Mouse (Mus musculus): ENCODE results near the gene Adipor2. TPM values are rescaled to one million over a fixed set of nuclear protein-coding genes. Genes with fewer than 3 reads are reported as not detected.
A peak's percentile ranks its signal among the peaks of the same experiment; 100 is the strongest.

Gene Adipor2
- polyA plus RNA-seq, 1 experiment from 2014 or later = 43.3 TPM

DNA sequence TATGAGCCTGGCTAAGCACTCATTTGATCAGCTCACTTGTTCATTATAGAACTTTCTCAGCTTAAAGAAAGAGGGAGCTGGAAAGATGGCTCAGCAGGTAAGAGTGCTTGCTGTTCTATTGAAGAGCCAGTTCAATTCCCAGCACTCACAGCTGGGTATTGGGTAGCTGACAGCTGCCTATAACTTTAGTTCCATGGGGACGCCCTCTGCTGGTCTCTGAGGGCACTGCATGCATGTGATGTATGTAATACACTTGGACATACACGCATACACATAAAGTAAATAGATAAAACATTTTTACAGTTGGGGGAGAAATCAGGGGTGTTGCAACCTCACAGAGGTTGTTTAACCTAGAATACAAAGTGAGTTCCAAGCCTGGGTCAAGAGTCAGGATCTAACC, 98.1 kb downstream of the Adipor2 start:
- Histone ChIP-seq H3K27me3 (ENCODE audit: insufficient read depth, low read length) (no peaks in the 10 kb centered on the region), H3K9me3 (replicated peaks; ENCODE audit: low read length) (no peaks in the 10 kb centered on the region), H3K9ac (ENCODE audit: low read depth, low read length) (no peak overlapping the region), H3K4me3 (replicated peaks; ENCODE audit: low read depth, low read length) (no peak overlapping the region), H3K4me1 (replicated peaks; ENCODE audit: insufficient read depth, low read length) (no peaks in the 10 kb centered on the region), H3K36me3 (ENCODE audit: insufficient read depth, low read length) (no peaks in the 10 kb centered on the region), H3K27ac (no peak overlapping the region), H3K4me2 (ENCODE audit: low read length) (no peak overlapping the region)
- ATAC-seq (replicated peaks; ENCODE audit: low FRiP score, low read depth) = no peak
- TF ChIP-seq CTCF (IDR thresholded peaks at IDR 0.05; ENCODE audit: low read depth) = peak; percentile 28; the same call in 1 of the 2 replicates
- no peak for DNase-seq (ENCODE audit: low spot score)
- 82% methylated on average over 2 of the region's 2 CpGs for WGBS

DNA sequence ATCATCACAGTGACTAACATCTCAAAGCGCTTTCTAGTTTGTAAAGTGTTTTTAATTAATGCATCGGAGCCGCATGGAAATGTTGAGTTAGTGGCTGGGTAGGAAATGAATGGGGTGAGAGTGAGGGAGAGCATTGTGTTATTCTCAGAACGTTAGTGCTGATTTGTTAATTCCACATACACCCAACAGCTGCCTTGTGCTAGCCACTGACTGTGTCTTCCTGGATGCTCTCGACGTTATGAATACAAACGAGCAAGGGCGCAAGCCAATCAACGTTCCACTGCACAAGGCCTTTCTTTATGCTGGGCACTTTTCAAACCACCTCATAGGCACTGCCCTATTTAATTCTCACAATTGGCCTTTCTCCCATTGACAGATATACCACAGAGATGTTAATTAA, 98.8 kb downstream of the Adipor2 start:
- ATAC-seq (replicated peaks; ENCODE audit: low FRiP score, low read depth) (no peak), DNase-seq (ENCODE audit: low spot score) (no peak)
- no peaks in the 10 kb centered on the region for H3K4me1 ChIP-seq (replicated peaks; ENCODE audit: insufficient read depth, low read length)
- H3K9me3 ChIP-seq (replicated peaks; ENCODE audit: low read length) = no peaks in the 10 kb centered on the region
- no peak for TF ChIP-seq CTCF (IDR thresholded peaks at IDR 0.05; ENCODE audit: low read depth)
- H3K27ac ChIP-seq = no peak overlapping the region
- H3K36me3 ChIP-seq (ENCODE audit: insufficient read depth, low read length) = no peaks in the 10 kb centered on the region
- WGBS = 85% methylated on average over 9 of the region's 9 CpGs
- H3K27me3 ChIP-seq (ENCODE audit: insufficient read depth, low read length) = no peaks in the 10 kb centered on the region
- no peak overlapping the region for H3K4me2 ChIP-seq (ENCODE audit: low read length)
- H3K4me3 ChIP-seq (replicated peaks; ENCODE audit: low read depth, low read length) = no peak overlapping the region
- no peak overlapping the region for H3K9ac ChIP-seq (ENCODE audit: low read depth, low read length)

DNA sequence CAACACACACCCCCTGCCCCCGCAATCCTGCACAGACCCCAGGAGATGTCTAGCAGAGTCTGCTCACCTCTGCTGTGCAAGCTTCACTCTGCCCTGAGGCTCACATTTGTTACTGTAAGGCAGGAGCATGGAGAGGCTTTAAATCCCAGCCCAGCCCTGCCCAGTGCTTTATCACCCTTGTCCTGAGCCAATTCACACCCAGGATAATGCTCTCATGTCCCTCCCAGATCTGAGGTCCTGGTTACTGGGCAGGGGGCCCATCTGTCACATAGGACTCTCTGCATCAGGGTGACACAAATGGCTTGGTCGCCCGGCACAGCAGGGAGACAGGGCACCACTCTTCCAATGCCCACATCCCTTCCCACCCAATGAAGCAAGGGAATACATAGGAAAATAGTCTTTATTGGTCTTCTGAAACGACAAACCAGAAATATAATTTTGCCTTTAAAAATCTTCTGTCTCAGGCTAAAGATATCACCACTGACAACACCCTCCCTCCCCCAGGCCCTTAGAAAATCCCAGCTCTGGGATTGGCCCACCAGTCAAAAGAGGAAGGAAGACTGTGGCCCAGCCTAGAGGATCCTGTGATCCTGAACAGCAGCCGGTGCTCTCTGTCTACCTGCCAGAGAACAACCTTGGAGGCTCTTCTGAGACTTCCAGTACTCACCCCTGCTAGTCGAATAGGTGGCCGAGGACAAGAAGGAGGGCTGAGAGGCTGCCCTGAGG, 102.6 kb downstream of the Adipor2 start:
- no peak overlapping the region for H3K9ac ChIP-seq (ENCODE audit: low read depth, low read length)
- no peaks in the 10 kb centered on the region for H3K27me3 ChIP-seq (ENCODE audit: insufficient read depth, low read length)
- H3K9me3 ChIP-seq (replicated peaks; ENCODE audit: low read length) = no peaks in the 10 kb centered on the region
- WGBS = 43% methylated on average over 7 of the region's 7 CpGs
- TF ChIP-seq CTCF (IDR thresholded peaks at IDR 0.05; ENCODE audit: low read depth) = no peak
- ATAC-seq (replicated peaks; ENCODE audit: low FRiP score, low read depth) (no peak), DNase-seq (ENCODE audit: low spot score) (no peak)
- H3K4me1 ChIP-seq (replicated peaks; ENCODE audit: insufficient read depth, low read length) = no peaks in the 10 kb centered on the region
- H3K4me3 ChIP-seq (replicated peaks; ENCODE audit: low read depth, low read length) = no peak overlapping the region
- no peaks in the 10 kb centered on the region for H3K36me3 ChIP-seq (ENCODE audit: insufficient read depth, low read length)
- H3K27ac ChIP-seq = no peak overlapping the region
- H3K4me2 ChIP-seq (ENCODE audit: low read length) = no peak overlapping the region

DNA sequence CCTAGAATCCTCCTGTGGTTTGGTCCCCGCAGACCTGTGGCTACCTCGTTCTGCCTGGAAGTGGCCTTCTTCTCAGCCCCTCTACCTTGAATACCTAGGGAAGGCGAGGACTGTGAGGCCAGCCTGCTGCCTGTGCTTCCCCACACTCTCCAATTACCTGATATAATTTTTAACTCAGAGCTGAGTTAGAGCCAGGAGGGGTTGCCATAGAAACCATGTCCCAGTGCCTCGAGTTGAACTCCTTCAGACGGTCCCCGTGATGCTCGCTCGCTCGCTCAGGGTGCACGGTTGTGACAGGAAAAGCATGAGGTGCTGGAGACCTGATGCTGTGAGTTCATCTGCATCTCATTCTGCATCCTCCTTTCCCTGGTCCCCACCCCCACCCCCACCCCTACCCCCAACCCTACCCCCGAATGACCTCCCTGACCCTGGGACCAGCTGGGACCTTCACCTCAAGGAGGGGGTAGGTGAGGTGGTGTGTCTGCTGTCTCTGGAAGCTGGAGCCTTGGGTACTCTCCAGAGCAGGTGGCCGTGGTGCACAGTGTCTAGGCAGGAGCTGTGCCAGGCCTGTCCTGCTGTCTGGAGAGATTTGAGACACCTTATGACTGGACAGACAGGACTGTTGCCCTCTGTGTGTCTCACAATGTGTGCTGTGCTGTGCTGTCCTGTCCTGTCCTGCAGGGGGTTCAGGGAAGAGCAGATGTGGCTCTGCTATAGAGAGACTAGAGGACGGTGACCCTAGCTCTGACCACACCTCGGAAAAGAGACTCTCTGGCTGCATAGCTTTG, 103.7 kb downstream of the Adipor2 start:
- no peak overlapping the region for H3K4me2 ChIP-seq (ENCODE audit: low read length)
- H3K4me1 ChIP-seq (replicated peaks; ENCODE audit: insufficient read depth, low read length) = no peaks in the 10 kb centered on the region
- ATAC-seq (replicated peaks; ENCODE audit: low FRiP score, low read depth) = no peak; the same call in 1 of the 2 replicates
- no peak overlapping the region for H3K27ac ChIP-seq
- WGBS = 62% methylated on average over 14 of the region's 14 CpGs
- H3K4me3 ChIP-seq (replicated peaks; ENCODE audit: low read depth, low read length) = no peak overlapping the region
- H3K9me3 ChIP-seq (replicated peaks; ENCODE audit: low read length) = no peaks in the 10 kb centered on the region
- H3K9ac ChIP-seq (ENCODE audit: low read depth, low read length) = no peak overlapping the region
- H3K27me3 ChIP-seq (ENCODE audit: insufficient read depth, low read length) = no peaks in the 10 kb centered on the region; the same call in 1 of the 2 replicates
- no peak for TF ChIP-seq CTCF (IDR thresholded peaks at IDR 0.05; ENCODE audit: low read depth)
- no peaks in the 10 kb centered on the region for H3K36me3 ChIP-seq (ENCODE audit: insufficient read depth, low read length)
- no peak for DNase-seq (ENCODE audit: low spot score)

DNA sequence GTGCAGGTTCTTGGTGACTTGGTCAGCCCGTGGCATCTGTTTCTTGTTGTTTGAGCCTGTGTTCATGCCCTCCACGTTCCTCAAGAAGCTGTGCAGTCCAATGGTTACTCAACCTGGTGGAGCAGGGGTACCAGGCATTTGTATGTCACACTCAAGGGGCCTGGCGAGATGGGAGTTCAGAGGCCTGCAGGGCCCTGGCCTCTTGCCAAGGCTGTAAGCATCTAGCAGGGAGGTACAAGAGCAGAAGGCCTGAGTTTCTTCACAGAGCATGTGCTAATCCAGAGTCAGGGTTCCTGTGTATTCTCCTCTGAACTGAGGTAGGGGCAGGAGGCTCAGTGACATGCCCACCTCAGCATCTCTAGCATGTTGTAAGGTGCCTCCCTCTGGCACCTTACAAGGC, 104.4 kb downstream of the Adipor2 start:
- DNase-seq (ENCODE audit: low spot score) (no peak), ATAC-seq (replicated peaks; ENCODE audit: low FRiP score, low read depth) (no peak)
- Histone ChIP-seq H3K4me1 (replicated peaks; ENCODE audit: insufficient read depth, low read length) (no peaks in the 10 kb centered on the region), H3K27ac (no peak overlapping the region), H3K4me2 (ENCODE audit: low read length) (no peak overlapping the region), H3K27me3 (ENCODE audit: insufficient read depth, low read length) (no peaks in the 10 kb centered on the region; the same call in 1 of the 2 replicates), H3K4me3 (replicated peaks; ENCODE audit: low read depth, low read length) (no peak overlapping the region), H3K9me3 (replicated peaks; ENCODE audit: low read length) (no peaks in the 10 kb centered on the region), H3K9ac (ENCODE audit: low read depth, low read length) (no peak overlapping the region), H3K36me3 (ENCODE audit: insufficient read depth, low read length) (no peaks in the 10 kb centered on the region)
- WGBS = 71% methylated on average over 3 of the region's 3 CpGs
- no peak for TF ChIP-seq CTCF (IDR thresholded peaks at IDR 0.05; ENCODE audit: low read depth)

DNA sequence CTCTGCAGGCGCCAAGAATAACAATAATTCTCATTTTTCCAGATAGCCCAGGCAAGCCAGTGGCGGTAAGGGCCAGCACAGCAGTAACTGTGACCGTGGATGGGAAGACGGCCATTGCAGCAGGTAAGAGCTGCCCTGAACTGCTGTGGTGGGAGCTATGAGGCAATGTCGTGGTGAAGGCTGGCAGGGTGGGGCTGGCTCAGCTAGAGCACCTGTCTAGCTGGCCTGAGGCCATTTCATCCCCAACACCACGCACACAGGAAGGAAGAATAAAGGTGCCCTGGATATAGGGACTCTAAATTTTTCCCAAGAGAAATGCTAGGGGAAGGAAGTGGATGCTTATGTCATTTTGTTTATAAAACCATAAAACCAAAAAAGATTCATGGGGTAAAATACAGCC, 105.1 kb downstream of the Adipor2 start:
- H3K36me3 ChIP-seq (ENCODE audit: insufficient read depth, low read length) = no peaks in the 10 kb centered on the region
- no peak overlapping the region for H3K27ac ChIP-seq
- H3K4me3 ChIP-seq (replicated peaks; ENCODE audit: low read depth, low read length) = no peak overlapping the region
- TF ChIP-seq CTCF (IDR thresholded peaks at IDR 0.05; ENCODE audit: low read depth) = no peak
- no peaks in the 10 kb centered on the region for H3K4me1 ChIP-seq (replicated peaks; ENCODE audit: insufficient read depth, low read length)
- H3K27me3 ChIP-seq (ENCODE audit: insufficient read depth, low read length) = no peaks in the 10 kb centered on the region; the same call in 1 of the 2 replicates
- no peak overlapping the region for H3K4me2 ChIP-seq (ENCODE audit: low read length)
- DNase-seq (ENCODE audit: low spot score) (no peak), ATAC-seq (replicated peaks; ENCODE audit: low FRiP score, low read depth) (no peak)
- WGBS = 82% methylated on average over 6 of the region's 6 CpGs
- H3K9ac ChIP-seq (ENCODE audit: low read depth, low read length) = no peak overlapping the region
- no peaks in the 10 kb centered on the region for H3K9me3 ChIP-seq (replicated peaks; ENCODE audit: low read length)

Measured in kidney, postnatal 0 days (tissue).